Mouse (Mus musculus): ENCODE measurements around the gene Lrrc45.
"Not testable (repeated sequence)": the region's sequence is repeated elsewhere in the genome, so short reads cannot be mapped to it uniquely, and the experiment has no call there.

The Lrrc45 gene

GRCm38 (mm10) chr11:120726243-120727168, 12.8 kb downstream of the Lrrc45 start:
- in situ Hi-C loops (cut with MboI) = no loop called here

- in situ Hi-C loops (cut with MboI) = no loop called here
Measured at GRCm38 (mm10) chr11:120727169-120727527, 13.4 kb downstream of the Lrrc45 start, which contains the start of gene Dcxr. Dcxr (minus strand) TSS chr11:120727281.

- in situ Hi-C loops (cut with MboI) = no loop called here
Measured at GRCm38 (mm10) chr11:120727564-120727963, 13.8 kb downstream of the Lrrc45 start.

- in situ Hi-C loops (cut with MboI) = no loop called here
Measured at GRCm38 (mm10) chr11:120728530-120729240, 15.0 kb downstream of the Lrrc45 start.

GRCm38 (mm10) chr11:120729432-120730050, 15.8 kb downstream of the Lrrc45 start:
- in situ Hi-C loops (cut with MboI) = not testable (repeated sequence)

GRCm38 (mm10) chr11:120730331-120730870, 16.7 kb downstream of the Lrrc45 start:
- in situ Hi-C loops (cut with MboI) = no loop called here

- in situ Hi-C loops (cut with MboI) = no loop called here
Measured at GRCm38 (mm10) chr11:120731395-120731794, 17.7 kb downstream of the Lrrc45 start.

- in situ Hi-C loops (cut with MboI) = no loop called here
Measured at GRCm38 (mm10) chr11:120731858-120732680, 18.3 kb downstream of the Lrrc45 start, which contains the start of gene Cbr2. Cbr2 (minus strand) TSS chr11:120732114.

GRCm38 (mm10) chr11:120733521-120733920, 19.8 kb downstream of the Lrrc45 start:
- in situ Hi-C loops (cut with MboI) = no loop called here

GRCm38 (mm10) chr11:120736424-120736823, 22.7 kb downstream of the Lrrc45 start:
- in situ Hi-C loops (cut with MboI) = no loop called here

- in situ Hi-C loops (cut with MboI) = no loop called here
Measured at GRCm38 (mm10) chr11:120740981-120741380, 27.3 kb downstream of the Lrrc45 start.

- in situ Hi-C loops (cut with MboI) = no loop called here
Measured at GRCm38 (mm10) chr11:120744121-120744701, 30.5 kb downstream of the Lrrc45 start.

GRCm38 (mm10) chr11:120747974-120748373, 34.2 kb downstream of the Lrrc45 start:
- in situ Hi-C loops (cut with MboI) = no loop called here

- in situ Hi-C loops (cut with MboI) = no loop called here
Measured at GRCm38 (mm10) chr11:120749430-120749829, 35.7 kb downstream of the Lrrc45 start.

GRCm38 (mm10) chr11:120751606-120752005, 37.9 kb downstream of the Lrrc45 start:
- in situ Hi-C loops (cut with MboI) = no loop called here

- in situ Hi-C loops (cut with MboI) = no loop called here
Measured at GRCm38 (mm10) chr11:120760236-120760635, 46.5 kb downstream of the Lrrc45 start.

- in situ Hi-C loops (cut with MboI) = no loop called here
Measured at GRCm38 (mm10) chr11:120761811-120762671, 48.3 kb downstream of the Lrrc45 start.

GRCm38 (mm10) chr11:120762672-120763041, 48.9 kb downstream of the Lrrc45 start, which contains the start of gene Hmga1b:
Hmga1b (plus strand) TSS chr11:120762794.
- in situ Hi-C loops (cut with MboI) = not testable (repeated sequence)

- in situ Hi-C loops (cut with MboI) = not testable (repeated sequence)
Measured at GRCm38 (mm10) chr11:120763121-120763999, 49.6 kb downstream of the Lrrc45 start.
